Mouse (Mus musculus): ENCODE results near the gene Bco1. TPM values are rescaled to one million over a fixed set of nuclear protein-coding genes. Genes with fewer than 3 reads are reported as not detected.

The Bco1 gene
- polyA plus RNA-seq, 1 experiment, result 0.32 TPM

DNA sequence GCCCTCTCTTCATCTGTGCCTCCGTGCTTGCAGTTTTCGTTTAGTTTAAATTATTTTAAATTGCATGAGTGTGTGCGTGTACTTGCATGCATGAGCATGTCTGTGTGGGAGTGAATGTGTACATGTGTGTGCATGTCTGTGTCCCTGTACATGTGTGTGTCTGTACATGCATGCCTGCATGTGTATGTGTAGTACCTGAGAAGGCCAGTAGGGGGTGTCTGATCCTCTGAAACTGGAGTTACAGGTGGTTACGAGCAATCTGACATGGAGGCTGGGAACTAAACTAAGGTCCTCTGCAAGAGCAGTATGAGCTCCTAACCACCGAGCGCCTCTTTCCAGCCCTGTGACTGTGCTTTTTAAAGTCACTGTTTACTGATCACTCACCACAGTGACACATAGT lies 52.9 kb downstream of the Bco1 start:
- no peak for DNase-seq (ENCODE audit: low read depth)

DNA sequence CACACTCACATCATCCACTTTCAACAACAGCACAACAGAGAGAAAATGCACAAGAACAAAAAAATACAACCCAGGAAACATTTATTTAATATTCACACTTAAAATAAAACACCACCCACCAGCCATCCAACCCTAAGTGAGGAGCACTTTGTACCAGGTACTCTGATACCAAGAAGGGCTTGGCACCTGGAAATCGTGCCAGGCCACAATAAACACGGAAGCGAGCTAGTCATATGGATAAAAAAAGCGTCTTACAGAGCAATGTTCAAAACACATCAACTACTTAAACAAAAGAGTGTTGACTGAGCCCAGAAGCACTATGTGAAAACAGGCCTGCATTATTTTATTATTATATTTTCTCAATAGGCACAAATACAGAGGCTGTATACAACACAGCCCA lies 60.5 kb downstream of the Bco1 start:
- no peak for DNase-seq (ENCODE audit: low read depth)

DNA sequence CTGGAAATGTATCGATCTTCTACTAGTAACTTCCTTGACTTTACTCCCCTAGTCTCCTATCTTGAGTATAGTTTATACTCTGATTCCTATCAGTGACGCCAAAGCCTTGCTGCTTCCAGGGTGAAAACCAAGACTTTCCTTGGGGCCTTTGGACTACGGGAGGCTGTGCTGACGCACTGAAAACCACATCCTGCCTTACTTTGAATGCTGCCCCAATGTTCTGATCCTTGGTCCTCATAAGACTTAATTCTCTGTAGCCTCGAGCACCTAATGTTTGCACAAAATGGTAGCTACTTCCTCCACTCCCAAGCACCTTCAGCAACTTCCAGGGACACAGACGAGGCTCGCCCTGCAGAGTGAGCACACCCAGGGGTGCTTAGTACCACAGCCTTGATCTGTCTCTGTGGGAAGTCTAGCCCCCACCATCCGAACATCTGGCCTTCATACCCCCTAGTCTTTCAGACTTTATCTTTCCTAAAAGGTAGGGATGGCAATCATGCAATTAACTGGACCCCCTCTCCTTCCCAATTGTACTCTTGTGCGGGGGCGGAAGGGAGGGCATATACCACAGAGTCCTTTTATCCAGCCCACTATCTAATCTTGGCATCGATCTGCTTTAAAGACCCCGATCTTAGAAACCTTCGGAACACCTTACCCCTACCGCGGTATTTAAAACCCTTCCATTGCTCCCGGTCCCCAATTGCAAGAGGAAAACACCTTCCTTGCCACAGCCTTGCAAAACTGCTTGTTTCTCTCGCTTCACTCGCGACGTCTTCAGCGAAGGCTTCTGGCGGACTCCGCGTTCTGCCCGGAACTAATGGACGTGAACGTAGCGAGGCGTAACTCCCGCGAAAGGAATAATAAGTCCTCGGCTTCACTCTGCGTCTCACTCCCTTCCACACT lies 61.5 kb downstream of the Bco1 start:
- DNase-seq (ENCODE audit: low read depth), result no peak

DNA sequence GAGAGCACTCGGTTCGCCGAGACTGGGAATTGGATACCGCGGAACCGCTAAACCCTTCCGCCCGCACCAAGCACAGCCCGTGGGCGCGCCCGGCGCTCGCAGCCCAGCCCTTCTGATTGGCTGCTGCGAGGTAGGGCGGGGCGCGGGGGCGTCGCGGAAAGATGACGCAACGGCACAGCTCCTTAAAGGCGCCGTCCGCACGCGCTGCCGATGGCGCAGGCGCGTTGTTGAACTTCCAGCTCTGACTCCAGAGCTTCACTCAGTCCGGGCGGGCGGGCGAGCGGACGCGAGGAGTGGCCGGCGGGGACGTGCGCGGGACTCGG lies 62.1 kb downstream of the Bco1 start:
- no peak for DNase-seq (ENCODE audit: low read depth)

DNA sequence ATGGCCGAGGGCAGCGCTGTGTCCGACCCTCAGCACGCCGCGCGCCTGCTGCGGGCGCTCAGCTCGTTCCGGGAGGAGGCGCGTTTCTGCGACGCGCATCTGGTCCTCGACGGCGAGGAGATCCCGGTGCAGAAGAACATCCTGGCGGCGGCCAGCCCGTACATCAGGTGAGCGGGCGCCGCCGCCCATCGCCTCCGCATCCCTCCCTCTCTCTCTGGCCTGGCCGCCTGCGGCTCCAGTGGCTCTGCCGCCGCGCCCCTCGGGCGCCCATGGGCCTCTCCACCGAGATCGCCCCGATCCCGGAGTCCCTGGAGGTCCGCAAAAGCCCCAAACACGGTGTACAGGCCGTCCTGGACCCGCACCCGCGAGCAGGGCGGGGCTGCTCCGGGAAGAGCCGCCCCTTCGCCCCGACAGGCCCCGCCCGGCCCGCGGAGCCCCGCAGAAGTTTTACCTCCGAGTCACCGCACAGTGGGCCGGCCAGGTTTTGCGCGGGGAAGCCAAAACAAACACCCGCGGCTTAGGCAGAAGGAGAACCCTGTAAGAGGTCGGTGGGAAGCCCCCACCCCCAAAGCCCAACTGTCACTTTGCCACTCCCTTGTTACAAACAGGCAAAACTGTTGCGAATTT lies 62.6 kb downstream of the Bco1 start, which contains the start of gene Gan:
Gene Gan, plus strand, starts transcription at position 1 of the 627 bp plus-strand sequence.
- no peak for DNase-seq (ENCODE audit: low read depth)

DNA sequence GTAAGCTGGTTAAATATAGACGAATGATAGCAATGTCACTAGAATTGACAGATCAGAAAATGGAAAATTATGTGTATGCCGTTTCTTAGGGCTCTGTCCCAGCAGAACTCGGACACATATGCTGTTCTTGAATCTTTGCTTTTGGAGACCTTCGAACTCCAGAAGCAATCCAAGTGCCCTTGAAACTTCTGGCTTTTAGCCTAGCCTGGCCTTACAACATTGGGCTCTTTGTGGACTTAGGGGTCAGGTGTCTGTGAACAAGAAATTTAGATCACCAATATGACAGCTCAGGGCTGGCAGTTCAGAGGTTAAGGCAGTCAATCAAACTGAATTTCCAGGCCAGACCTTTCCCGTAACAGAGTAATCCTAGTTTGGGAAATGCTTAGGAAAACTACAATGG lies 63.4 kb downstream of the Bco1 start:
- DNase-seq (ENCODE audit: low read depth), result no peak

DNA sequence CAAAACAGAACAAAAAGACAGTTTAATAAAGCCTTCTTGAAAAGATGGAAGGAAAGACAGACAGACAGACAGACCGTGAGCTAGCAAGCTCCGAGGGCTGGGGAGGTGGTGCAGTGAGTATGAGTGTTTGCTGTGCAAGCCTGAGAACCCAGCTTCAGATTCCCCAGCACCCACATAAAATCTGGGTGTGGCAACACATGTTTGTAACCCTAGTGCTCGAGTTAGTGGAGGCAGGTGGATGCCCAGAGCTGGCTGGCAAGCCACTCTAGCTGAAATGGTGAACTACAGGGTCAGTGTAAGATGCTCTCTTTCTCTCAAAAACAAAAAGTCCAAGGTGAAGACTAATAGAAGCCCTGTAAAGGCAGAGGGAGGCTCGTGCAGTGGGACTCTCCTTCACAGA lies 69.3 kb downstream of the Bco1 start:
- no peak for DNase-seq (ENCODE audit: low read depth)

DNA sequence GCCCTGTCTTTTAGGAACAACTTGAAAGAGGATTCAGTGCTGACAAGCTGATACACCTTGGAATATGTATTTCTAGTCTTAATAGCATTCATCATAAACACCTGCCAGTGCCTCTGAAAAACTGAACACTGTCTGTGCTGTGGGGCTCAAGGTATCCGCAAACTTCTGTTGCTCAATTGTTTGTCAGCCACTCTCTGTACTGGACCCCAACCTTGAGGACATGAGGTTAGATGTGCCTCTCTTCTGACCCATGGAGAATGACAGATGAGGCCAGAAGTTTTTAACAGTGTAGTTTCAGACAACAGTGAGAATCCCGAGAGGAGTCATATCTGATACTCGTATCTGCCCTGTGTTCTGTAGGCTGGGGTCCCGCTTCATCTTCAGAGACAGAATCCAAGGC lies 69.9 kb downstream of the Bco1 start:
- DNase-seq (ENCODE audit: low read depth), result no peak

DNA sequence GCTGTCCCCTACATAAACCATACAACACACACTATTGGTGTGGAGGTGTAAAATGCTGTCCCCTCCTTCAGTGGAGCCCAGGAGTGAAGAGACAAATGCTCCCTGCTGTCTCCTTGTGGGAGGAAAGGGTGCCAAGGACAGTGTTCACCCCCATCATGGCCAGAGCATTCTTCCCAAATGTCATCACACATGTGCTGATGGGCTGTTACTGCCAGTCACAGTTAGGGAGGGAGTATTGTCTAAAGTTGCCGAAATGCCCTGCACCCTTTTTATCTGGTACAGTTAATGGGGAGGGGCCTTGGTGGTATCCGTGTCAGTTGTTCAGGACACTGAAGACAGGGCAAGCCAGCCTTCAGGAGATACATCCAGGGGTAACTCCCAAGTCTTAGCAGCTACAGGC lies 70.9 kb downstream of the Bco1 start:
- no peak for DNase-seq (ENCODE audit: low read depth)

DNA sequence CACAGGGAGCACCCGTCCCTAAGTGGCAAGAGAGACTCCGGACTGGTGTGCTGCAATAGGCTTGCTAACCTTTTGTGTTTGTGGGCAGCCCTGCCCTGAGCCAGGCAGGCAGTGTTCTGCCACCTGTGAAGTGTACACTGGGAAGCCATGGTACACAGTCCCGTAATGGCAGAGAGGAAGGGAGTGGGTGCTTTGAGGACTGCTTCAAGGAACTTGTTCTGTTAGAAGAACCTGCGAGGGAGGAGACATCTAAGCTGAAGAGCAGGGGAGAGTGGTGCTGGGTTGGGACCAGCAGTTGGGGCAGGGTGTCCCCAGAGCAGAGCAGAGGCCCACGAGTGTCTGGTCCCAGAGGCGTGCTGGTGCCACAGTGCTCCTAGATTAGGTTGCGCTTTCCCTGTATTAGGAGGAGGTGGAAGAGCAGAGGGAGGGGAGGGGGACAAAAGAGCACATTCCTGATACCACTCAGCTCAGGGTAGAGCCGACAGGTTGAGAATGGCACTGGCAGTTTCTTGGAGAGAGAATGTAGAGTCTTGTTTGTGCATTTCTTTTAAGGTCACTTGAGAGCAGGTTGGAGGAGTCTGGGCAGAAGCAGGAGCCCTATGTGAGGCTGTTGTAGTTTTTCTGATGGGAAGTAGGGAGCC lies 71.7 kb downstream of the Bco1 start:
- DNase-seq (ENCODE audit: low read depth), result no peak

DNA sequence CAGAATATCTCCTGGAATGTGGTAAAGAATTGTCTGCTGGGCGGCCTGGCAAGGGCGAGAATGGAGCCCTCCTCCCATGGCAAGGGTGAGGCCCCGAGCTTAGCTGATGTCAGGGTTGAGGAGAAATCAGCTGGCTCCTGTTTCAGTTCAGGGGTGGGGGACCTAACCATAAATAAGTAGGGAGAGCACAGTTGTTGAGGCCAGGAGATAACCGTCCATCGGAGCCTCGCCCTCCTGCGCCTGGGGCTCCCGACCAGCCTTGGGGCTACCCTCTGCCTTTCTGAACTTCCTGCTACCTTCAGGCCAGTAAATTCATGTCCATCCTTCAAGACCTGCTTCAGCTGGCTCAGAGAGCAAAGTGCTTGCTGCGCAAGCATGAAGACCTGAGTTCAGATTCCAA lies 72.7 kb downstream of the Bco1 start:
- no peak for DNase-seq (ENCODE audit: low read depth)

DNA sequence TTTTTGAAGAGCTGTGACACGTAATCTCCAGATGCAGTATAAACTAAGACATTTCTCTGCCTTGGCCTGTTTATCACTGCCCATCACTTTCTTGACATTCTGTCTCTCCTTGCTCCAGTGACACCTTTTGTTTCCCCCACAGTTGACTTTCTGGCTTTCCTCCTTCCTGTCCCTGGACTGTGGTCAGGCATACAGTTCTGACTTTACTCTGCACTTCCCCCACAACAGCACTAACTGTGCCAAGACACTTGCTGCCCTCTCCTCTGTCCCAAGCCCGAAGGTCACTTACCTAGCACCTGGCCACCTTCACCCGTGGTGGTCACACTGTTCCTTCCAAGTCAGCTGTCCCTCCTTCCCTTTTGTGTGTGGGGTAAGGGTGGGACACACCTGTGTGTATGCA lies 76.2 kb downstream of the Bco1 start:
- no peak for DNase-seq (ENCODE audit: low read depth)

DNA sequence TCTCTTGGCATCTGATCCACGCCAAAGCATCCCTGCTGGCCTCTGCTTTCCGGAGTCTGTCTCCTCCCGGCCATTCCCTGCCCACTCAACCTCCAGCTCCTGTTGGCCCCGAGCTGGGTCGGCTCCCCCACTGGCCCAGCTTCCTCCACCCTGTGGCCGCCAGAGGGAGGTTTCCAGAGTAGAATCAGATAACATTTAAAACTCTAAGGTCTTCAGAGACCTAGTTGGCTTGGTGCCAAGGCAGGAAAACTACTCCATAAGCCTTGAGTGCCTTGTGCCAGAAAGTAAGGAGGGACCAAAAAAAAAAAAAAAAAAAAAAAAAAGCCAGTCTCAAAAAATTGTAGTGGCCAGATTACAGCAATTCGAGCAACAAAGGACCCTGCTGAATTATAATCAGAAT lies 77.2 kb downstream of the Bco1 start:
- DNase-seq (ENCODE audit: low read depth), result no peak

DNA sequence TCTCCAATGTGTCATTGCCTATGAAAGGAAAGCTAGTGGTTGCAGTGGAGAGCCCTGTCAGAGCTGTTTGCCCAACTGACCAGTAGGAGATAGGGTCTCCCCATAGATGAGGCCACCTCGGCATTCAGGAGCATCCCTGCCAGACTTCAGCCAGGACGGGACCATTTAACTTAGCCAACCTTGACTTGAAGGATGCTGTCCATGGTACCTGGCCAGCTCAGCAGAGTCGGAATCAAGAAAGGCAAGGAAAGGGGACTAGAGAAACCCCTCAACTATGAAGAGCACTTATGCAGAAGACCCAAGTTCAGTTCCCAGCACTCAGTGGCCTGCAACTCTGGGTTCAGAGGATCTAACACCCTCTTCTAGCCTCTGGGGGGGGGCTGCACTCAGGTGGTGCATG lies 78.0 kb downstream of the Bco1 start:
- DNase-seq (ENCODE audit: low read depth), result no peak

DNA sequence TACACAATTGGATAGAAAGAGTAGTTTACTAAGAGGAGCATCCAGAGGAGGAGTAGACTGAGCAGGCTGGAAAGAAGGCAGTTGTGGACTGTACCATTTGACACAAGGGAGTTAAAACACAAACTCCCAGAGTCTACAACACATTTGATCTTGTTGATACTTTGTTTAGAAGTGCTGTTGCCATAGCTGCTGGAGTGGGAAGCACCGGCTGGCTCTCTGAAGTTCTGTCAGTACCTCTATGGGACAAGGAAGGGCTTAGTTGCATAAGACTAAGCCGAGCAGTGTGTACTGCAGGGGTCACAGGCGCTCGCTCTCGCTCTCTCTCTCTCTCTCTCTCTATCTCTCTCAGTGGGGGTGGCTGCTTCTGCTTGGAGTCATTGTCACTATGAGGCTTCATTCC lies 78.9 kb downstream of the Bco1 start:
- DNase-seq (ENCODE audit: low read depth), result no peak

DNA sequence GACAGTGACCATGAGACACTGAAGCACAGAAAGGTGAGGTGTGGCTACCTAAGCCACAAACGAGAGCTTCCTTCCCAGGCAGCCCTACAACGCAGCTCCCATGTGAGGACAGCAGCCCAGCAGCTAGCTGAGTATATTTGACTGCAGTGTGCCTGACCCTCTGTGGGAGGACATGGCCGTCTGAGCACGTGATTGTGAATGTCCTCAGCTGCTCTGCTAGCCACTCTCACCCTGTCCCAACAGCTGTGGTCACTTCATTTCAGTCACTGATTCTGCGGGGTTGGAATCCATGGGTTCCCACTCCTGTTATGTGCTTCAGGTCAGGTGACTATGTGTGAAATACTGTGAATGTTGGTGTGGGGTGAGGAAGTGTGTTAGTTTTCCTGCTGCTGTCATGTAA lies 80.7 kb downstream of the Bco1 start:
- DNase-seq (ENCODE audit: low read depth), result no peak

DNA sequence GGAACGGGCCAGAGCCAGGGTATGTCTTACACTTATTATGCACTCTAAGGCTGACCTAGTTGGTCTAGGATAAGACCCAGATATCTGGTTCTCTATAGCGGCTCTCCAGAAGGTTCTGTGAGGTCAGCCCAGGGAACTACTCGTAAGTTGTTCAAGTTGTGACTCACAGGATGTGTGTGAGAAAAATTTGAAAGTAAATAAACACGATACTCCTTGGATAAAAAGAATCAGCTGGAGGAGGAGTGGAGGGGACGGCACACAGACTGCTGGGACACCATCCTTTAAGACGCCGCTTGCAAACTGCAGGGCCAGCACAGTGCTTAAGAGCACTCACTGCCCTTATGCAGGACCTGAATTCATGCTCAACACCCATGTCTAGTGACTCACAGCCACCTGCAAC lies 81.6 kb downstream of the Bco1 start:
- no peak for DNase-seq (ENCODE audit: low read depth)

DNA sequence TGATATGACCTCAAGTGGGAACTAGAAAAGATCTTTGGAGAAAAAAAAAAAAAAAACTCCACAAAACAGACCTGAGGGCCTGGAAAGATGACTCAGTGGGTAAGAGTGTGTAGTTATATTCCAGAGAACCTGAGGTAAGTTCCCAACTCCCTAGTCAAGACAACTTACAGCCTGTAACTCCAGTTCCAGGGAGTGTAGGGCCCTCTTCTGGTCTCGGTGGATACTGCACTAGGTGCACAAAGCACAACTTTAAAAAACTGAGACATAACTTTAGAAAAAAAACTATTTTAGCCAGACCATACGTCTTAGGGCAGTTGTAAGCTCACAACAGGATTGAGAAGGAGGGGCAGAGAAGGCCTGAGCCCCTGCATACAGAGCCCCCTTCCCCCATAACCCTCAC lies 82.4 kb downstream of the Bco1 start:
- no peak for DNase-seq (ENCODE audit: low read depth)

DNA sequence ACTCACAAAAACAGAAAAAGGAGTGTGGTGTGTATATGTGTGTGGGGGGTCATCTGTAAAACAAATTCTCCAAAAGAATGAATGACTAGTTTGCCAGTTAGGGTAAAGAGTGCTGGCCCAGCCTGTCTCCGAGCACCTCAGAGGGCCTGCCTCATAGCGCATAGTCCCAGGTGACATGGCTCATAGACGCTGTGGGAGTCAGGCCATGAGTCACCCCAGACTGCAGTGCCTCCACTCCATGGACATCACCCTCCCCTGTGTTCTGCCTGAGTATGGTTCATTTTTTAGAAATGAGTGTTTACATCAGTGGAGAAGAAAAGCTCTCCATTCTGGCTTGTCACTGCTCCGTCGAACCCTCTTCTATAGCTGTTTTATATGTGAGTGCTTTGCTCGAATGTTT lies 83.0 kb downstream of the Bco1 start:
- DNase-seq (ENCODE audit: low read depth), result no peak

DNA sequence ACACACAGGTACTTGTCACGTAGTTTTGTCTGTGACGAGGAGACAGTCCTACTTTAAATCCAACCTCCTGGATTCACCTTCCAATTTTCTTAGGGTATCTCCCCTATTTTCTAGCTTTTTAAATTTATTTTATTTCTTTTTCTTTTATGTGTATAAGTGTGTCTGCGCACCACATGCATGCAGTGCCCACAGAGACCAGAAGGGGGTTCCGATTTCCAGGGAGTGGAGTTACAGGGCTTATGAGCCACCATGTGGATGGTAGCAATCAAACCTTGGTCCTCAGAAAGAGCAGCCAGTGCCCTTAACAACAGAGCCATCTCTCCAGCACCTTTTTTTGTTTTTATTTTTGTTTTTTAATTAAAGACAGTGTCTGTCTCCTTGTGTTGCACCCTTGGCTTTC lies 87.1 kb downstream of the Bco1 start:
- no peak for DNase-seq (ENCODE audit: low read depth)
